Mouse (Mus musculus) heart, postnatal 10 days (tissue): ENCODE results near the gene Olfr27. TPM values are rescaled to one million over a fixed set of nuclear protein-coding genes. Genes with fewer than 3 reads are reported as not detected.

ENCODE experiments used
- DNase-seq, 2 experiments: peaks; one replicate each; pipeline ENCODE4 v3.0.0; 2021
- intact Hi-C: fragments of 180-260 bp; cut with DNase I; formaldehyde crosslinking; loops from one replicate; pipeline ENCODE4 v1.15.1; 2025
- total RNA-seq, 2 experiments: library from RNA; stranded (reverse); gene quantifications; 2 replicates each; pipeline ENCODE4 v1.2.3; 2021

Olfr27 gene
- total RNA-seq, result not detected

DNA sequence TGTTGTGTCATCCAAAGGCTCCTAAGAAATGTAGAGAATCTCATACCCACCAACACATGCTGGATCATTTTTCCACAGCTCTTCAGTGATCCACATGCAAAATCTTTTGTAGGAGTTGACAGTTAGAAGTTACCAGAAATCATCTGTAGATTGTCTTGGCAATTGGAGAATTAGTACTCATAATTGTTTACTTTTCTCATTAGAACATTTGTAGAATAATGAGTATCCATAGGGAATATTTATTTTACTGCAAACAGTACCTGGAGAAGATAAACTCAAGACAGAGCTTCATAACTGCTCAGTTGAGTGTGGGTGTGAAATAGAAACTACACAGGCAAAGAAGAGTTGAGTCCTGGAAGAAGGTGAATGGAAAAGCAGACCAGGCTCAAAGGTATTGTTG, at the start of gene Olfr27:
Gene Olfr27, plus strand, starts transcription at position 301 of the 400 bp plus-strand sequence.
- intact Hi-C loops, result no loop called here
- DNase-seq, result no peak

- no peak for DNase-seq
- intact Hi-C loops, result no loop called here
These were observed 49.1 kb upstream of the Olfr27 start, which contains the start of gene Olfr938 for GRCm38 (mm10) chr9:39078787-39079186. Olfr938 (minus strand) TSS chr9:39078887.

GRCm38 (mm10) chr9:39127326-39127725, 605 bp upstream of the Olfr27 start:
- intact Hi-C loops, result no loop called here
- no peak for DNase-seq

DNA sequence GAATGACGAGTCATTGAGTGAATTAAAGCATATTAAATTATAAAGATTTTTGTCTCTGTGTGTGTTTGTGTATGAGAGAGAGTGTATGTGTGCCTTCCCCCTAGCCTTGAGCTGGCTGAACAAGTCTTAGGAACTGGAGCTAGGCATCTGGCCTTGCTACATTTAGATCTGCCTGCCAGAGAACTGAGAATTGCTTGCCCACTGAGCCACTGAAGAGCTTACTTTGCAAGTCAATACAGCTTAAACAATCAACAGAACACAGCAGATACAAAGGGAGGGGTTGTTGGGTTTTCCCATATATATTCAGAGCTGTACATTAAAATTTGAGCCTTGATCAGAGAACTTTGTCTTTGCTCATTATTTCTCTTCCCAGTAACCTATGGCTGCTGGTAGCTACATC, 24.5 kb downstream of the Olfr27 start:
- no peak for DNase-seq
- intact Hi-C loops, result no loop called here

- intact Hi-C loops, result no loop called here
- no peak for DNase-seq
These were observed 38.1 kb downstream of the Olfr27 start, which contains the start of gene Olfr943 for GRCm38 (mm10) chr9:39166004-39166403. Olfr943 (plus strand) TSS chr9:39166304.

Other genes with a start within 250 kb of the Olfr27 start
- gene Olfr930, start 198.3 kb upstream of the Olfr27 start, total RNA-seq, result not detected
- not detected for gene Olfr933, start 155.8 kb upstream of the Olfr27 start, total RNA-seq
- not detected for gene Olfr934, start 139.8 kb upstream of the Olfr27 start, total RNA-seq
- not detected for gene Olfr935, start 128.4 kb upstream of the Olfr27 start, total RNA-seq
- gene Olfr146, start 104.8 kb upstream of the Olfr27 start, total RNA-seq, result not detected
- not detected for gene Olfr937, start 63.2 kb upstream of the Olfr27 start, total RNA-seq
- not detected for gene Olfr938, start 49.2 kb upstream of the Olfr27 start, total RNA-seq
- gene Olfr943, start 38.2 kb downstream of the Olfr27 start, total RNA-seq, result not detected
- gene Olfr944, start 73.8 kb downstream of the Olfr27 start, total RNA-seq, result not detected
- gene Olfr1537, start 121.9 kb downstream of the Olfr27 start, total RNA-seq, result not detected
- not detected for gene Olfr945, start 148.7 kb downstream of the Olfr27 start, total RNA-seq
- not detected for gene Olfr948, start 197.9 kb downstream of the Olfr27 start, total RNA-seq